Mouse (Mus musculus) ES-E14 (cell line): ENCODE measurements around the gene Bcr. TPM values are rescaled to one million over a fixed set of nuclear protein-coding genes. Genes with fewer than 3 reads are reported as not detected.

ENCODE experiments used
- DNase-seq: peaks from one replicate; pipeline ENCODE4 v3.0.0-alpha.2; 2013; ENCODE audit warnings: low read depth, low spot score
- H3K27ac ChIP-seq: 2 replicates; pipeline ENCODE4 v1.5.1; 2012; ENCODE audit warnings: low read depth, mild to moderate bottlenecking, low read length, moderate library complexity, mixed read lengths; ENCODE audit not compliant: poor library complexity, insufficient read depth, severe bottlenecking
- H3K36me3 ChIP-seq: 2 replicates; pipeline ENCODE4 v1.6.1; 2012; ENCODE audit warnings: mild to moderate bottlenecking, low read length, moderate library complexity, mixed read lengths; ENCODE audit not compliant: control insufficient read depth, poor library complexity, insufficient read depth, severe bottlenecking
- H3K4me1 ChIP-seq, 2 experiments: fragments of 150-350 bp in 1 of 2; sonication (generic) in 1 of 2; 2 replicates each; pipeline ENCODE4 v1.6.1; 2012; ENCODE audit warnings: low read length in 2 of 2, mild to moderate bottlenecking in 1 of 2, mixed read lengths in 1 of 2; ENCODE audit not compliant: control insufficient read depth in 2 of 2, insufficient read depth in 2 of 2, poor library complexity in 1 of 2
- H3K4me3 ChIP-seq, 2 experiments: fragments of 150-350 bp in 1 of 2; sonication (generic) in 1 of 2; 2 replicates each; pipeline ENCODE4 v1.5.1; 2012; ENCODE audit warnings: low read length in 2 of 2, low read depth in 1 of 2, mild to moderate bottlenecking in 1 of 2, mixed read lengths in 1 of 2; ENCODE audit not compliant: insufficient read depth in 1 of 2, poor library complexity in 1 of 2, severe bottlenecking in 1 of 2
- H3K9ac ChIP-seq: 2 replicates; pipeline ENCODE4 v1.6.1; 2012; ENCODE audit warnings: low read depth, mild to moderate bottlenecking, low read length, mixed read lengths; ENCODE audit not compliant: poor library complexity, insufficient read depth, severe bottlenecking
- H3K9me3 ChIP-seq: fragments of 150-350 bp; sonication (generic); 2 replicates; pipeline ENCODE4 v1.6.1; 2012; ENCODE audit warnings: low read depth, mild to moderate bottlenecking, low read length; ENCODE audit not compliant: control insufficient read depth, insufficient read depth
- CHD2 ChIP-seq: IDR thresholded peaks from 2 replicates; pipeline ENCODE4 v1.6.1; 2014; ENCODE audit warnings: mild to moderate bottlenecking, low read depth, low read length, inconsistent platforms
- HCFC1 ChIP-seq: IDR thresholded peaks from 2 replicates; pipeline ENCODE4 v1.6.1; 2012; ENCODE audit warnings: low read length, inconsistent platforms, borderline replicate concordance; ENCODE audit not compliant: insufficient read depth
- MAFK ChIP-seq: IDR thresholded peaks from 2 replicates; pipeline ENCODE4 v1.6.1; 2014; ENCODE audit warnings: mild to moderate bottlenecking, low read depth, low read length, inconsistent platforms; ENCODE audit not compliant: insufficient read depth
- ZC3H11A ChIP-seq: IDR thresholded peaks from 2 replicates; pipeline ENCODE4 v1.6.1; 2012; ENCODE audit warnings: low read depth, mild to moderate bottlenecking, inconsistent platforms, low read length, borderline replicate concordance
- ZNF384 ChIP-seq: IDR thresholded peaks from 2 replicates; pipeline ENCODE4 v1.6.1; 2012; ENCODE audit warnings: low read depth, low read length, inconsistent platforms
- in situ Hi-C, 2 experiments: fragments of 600-800 bp; cut with MboI; formaldehyde crosslinking; loops; one replicate each; pipeline ENCODE4 v1.15.1; 2025; ENCODE audit warnings: low sequenced_read_pairs in 2 of 2, inconsistent platforms in 1 of 2; ENCODE audit not compliant: unreplicated experiment in 2 of 2
- total RNA-seq: library from RNA; depleted of rRNA; stranded (reverse); fragments of 300-350 nt; gene quantifications from 2 replicates; pipeline ENCODE4 v1.2.3, GENCODE M21; 2012

Gene Bcr
- total RNA-seq, 1 experiment = 19.5 TPM

DNA sequence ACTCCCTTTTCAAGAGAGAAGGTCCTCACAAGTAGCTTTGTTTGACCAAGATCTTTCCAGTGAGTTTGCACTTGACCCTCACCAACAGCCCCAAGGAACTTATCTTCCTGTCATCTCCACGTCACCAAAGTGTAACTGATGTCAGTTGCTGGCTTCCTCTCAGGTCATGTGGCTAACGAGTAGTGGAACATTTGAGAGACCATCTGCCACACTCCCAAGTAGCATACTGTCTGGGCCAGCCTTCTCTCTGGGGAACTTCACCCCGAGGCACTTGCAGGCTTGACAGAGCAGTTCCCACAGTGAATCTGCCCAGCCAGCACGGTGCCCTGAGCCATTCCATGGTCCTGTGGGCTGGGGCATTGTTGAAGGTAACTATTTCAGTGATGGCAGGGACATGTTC is 65.2 kb downstream of the Bcr start:
- peaks cover 0 to 7% of the 10 kb centered on the region in 2 experiments; a peak in 1 of 4 replicates for H3K4me1 ChIP-seq
- DNase-seq = no peak
- no peak for TF ChIP-seq ZC3H11A
- no peak for TF ChIP-seq ZNF384
- no peak for TF ChIP-seq MAFK
- no peak for TF ChIP-seq HCFC1
- TF ChIP-seq CHD2 = no peak
- H3K4me3 ChIP-seq = no peak overlapping the region
- H3K9me3 ChIP-seq = no peaks in the 10 kb centered on the region
- no peak overlapping the region for H3K9ac ChIP-seq
- in situ Hi-C loops = no loop called here
- H3K27ac ChIP-seq = no peak overlapping the region
- peaks cover 8% of the 10 kb centered on the region; the same call in 1 of the 2 replicates for H3K36me3 ChIP-seq

DNA sequence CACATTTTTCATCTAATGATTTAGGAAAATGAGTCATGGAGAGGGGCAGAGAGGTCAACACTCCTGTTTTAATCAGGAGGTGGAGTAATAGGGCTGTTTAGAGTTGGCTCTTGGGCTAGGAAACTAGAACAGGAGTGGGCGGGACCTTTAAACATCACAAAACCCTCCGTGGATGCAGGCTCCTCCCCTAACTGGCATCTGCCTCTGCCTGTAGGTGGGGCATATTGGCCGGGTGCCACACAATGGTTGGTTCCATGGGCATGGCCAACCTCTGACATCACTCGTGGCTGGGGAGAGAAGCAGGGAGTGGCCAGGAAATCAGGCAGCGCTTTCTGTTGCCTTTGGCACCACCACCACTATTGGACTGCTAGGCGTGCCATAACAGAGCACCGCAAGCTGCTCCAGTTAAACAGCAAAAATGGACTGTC is 68.9 kb downstream of the Bcr start:
- H3K36me3 ChIP-seq = peaks cover 14% of the 10 kb centered on the region; the same call in 1 of the 2 replicates

DNA sequence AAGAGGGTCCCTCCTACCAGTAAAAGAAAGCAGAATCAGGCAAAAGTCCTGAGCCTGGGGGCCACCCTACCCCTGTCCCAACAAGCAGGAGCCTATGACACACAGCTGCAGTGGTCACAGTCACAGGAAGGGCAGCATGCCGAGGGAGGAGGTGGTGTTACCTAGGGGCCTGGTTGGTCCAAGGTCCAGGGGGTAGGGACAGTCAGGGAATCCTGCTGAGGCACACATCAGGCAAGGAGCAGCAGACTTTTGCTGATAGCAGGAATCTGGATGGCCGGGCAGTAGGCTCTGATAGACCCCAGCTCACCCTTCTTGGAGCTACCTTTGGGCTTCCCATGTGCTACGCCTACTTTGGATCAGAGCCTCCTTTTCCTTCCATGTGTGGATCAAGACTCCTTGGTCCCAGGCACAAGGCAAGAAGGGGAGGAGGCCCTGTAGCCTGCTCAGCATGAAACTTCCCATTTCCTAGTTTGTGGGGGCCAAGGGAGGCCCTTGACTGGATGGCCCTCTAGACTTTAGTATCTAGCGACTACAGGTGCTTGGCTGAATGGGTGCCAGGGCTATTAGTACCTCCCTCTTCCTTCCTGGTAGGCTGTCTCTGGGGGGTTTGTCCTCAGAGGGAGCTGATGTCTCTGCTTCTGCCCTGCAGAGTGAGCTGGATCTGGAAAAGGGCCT is 70.1 kb downstream of the Bcr start:
- Histone ChIP-seq H3K27ac (no peak overlapping the region), H3K36me3 (peaks cover 10% of the 10 kb centered on the region; the same call in 1 of the 2 replicates), H3K9ac (no peak overlapping the region), H3K9me3 (no peaks in the 10 kb centered on the region), H3K4me3 (no peak overlapping the region), H3K4me1 (no peaks in the 10 kb centered on the region)
- no peak for DNase-seq
- in situ Hi-C loops = no loop called here
- no peak for TF ChIP-seq ZC3H11A
- no peak for TF ChIP-seq CHD2
- TF ChIP-seq ZNF384 = no peak
- TF ChIP-seq HCFC1 = no peak

More for the DNA sequence above, 68.9 kb downstream of the Bcr start:
- Histone ChIP-seq H3K9me3 (no peaks in the 10 kb centered on the region), H3K4me1 (no peaks in the 10 kb centered on the region), H3K27ac (no peak overlapping the region), H3K9ac (no peak overlapping the region), H3K4me3 (no peak overlapping the region)
- no peak for DNase-seq
- TF ChIP-seq HCFC1 = no peak
- no peak for TF ChIP-seq ZC3H11A
- TF ChIP-seq MAFK = no peak
- no peak for TF ChIP-seq ZNF384
- TF ChIP-seq CHD2 = no peak
- in situ Hi-C loops = no loop called here

DNA sequence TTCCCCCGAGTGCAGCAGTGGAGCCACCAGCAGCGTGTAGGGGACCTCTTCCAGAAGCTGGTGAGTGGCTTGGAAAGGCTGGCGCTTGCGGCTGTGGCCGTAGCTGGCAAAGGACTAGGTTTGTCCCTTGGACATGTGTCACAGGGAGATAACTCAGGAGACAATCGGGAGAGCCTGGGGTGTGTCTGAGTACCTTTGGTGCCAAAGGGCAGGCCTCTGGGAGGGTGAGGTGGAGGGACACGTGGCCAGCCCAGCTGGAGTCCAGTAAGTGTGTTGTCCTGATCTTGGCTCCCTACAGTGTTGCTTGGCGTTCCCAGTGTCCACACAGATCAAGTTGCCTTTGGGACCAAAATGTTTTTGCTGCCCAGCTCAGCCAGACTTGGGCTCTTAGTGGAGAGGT is 71.2 kb downstream of the Bcr start:
- in situ Hi-C loops = no loop called here
- H3K4me3 ChIP-seq = no peak overlapping the region
- no peak for DNase-seq
- H3K36me3 ChIP-seq = peaks cover 8% of the 10 kb centered on the region; the same call in 1 of the 2 replicates
- no peaks in the 10 kb centered on the region for H3K4me1 ChIP-seq
- no peak overlapping the region for H3K27ac ChIP-seq
- no peaks in the 10 kb centered on the region for H3K9me3 ChIP-seq
- TF ChIP-seq CHD2 (no peak), ZC3H11A (no peak), HCFC1 (no peak), ZNF384 (no peak), MAFK (no peak)
- no peak overlapping the region for H3K9ac ChIP-seq
